Mouse (Mus musculus) spleen, adult 2 months (tissue): ENCODE data around the gene Rab37.

Experiments
- CTCF ChIP-seq: fragments of 200-500 bp; IDR thresholded peaks from 2 replicates; pipeline ENCODE4 v1.5.1; 2011; ENCODE audit warnings: mild to moderate bottlenecking, inconsistent platforms; ENCODE audit not compliant: insufficient read depth, insufficient read length, insufficient replicate concordance; ENCODE audit errors: extremely low read depth
- POLR2A ChIP-seq: fragments of 200-500 bp; IDR thresholded peaks from 2 replicates; pipeline ENCODE4 v1.6.1; 2011; ENCODE audit warnings: low read depth, low read length, inconsistent platforms

- TF ChIP-seq POLR2A = no peak
- TF ChIP-seq CTCF = no peak
Measured at GRCm38 (mm10) chr11:115071015-115071551, 20.1 kb upstream of the Rab37 start.
